Mouse (Mus musculus) forebrain, embryonic 12.5 days (tissue): ENCODE results near the gene Bnip2. TPM values are rescaled to one million over a fixed set of nuclear protein-coding genes. Genes with fewer than 3 reads are reported as not detected.

Source experiments
- polyA plus RNA-seq: library from polyadenylated mRNA; unstranded; fragments of >200 nt; fragmentation: Nextera tagmentation; extraction: Ambion mirVana; gene quantifications from 2 replicates; pipeline ENCODE4 v1.2.1, GENCODE M21; 2016

Gene Bnip2
- polyA plus RNA-seq, 1 experiment from 2014 or later: 115 TPM

Other genes starting within 250 kb of the Bnip2 start
- gene Foxb1, start 228.5 kb upstream of the Bnip2 start, polyA plus RNA-seq: 2.8 and 3.6 TPM in 2 replicates
- gene Gtf2a2, start 23.1 kb downstream of the Bnip2 start, polyA plus RNA-seq: 203 and 211 TPM in 2 replicates
- gene Gcnt3, start 48.6 kb downstream of the Bnip2 start, polyA plus RNA-seq: not detected in 2 replicates
- gene Fam81a, start 153.1 kb downstream of the Bnip2 start, polyA plus RNA-seq: 4.9 and 5.7 TPM in 2 replicates
- gene Myo1e, start 217.9 kb downstream of the Bnip2 start, polyA plus RNA-seq: 10.3 and 11.3 TPM in 2 replicates